Mouse (Mus musculus) heart, postnatal 10 days (tissue): ENCODE results near the gene Cc2d2b. TPM values are rescaled to one million over a fixed set of nuclear protein-coding genes. Genes with fewer than 3 reads are reported as not detected.

ENCODE experiments used
- DNase-seq, 2 experiments: peaks; one replicate each; pipeline ENCODE4 v3.0.0; 2021
- intact Hi-C: fragments of 180-260 bp; cut with DNase I; formaldehyde crosslinking; loops from one replicate; pipeline ENCODE4 v1.15.1; 2025
- total RNA-seq, 2 experiments: library from RNA; stranded (reverse); gene quantifications; 2 replicates each; pipeline ENCODE4 v1.2.3; 2021

Cc2d2b gene
- not detected for total RNA-seq

DNA sequence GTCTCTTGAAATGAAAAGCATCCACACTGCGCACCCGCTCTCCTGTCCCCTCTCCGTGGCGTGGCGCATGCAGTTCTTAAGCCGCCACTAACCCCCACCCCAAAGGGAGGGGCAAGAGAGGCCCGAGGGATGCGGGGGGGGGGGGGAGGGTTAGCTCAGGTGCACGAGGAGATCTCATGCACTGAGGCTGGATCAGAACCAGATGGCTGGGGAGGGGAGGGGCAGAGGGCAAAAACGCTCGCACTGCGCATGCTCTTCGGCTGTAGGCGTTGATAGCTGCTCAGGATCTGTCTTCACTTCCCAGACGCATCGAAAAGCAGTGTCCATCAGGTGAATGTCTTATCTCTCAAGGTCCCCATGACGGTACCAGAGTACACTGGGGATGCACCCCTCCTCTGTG is at the start of gene Cc2d2b:
Gene Cc2d2b, plus strand, starts transcription at position 195 of the 400 bp plus-strand sequence.
- intact Hi-C loops: no loop called here
- no peak for DNase-seq

DNA sequence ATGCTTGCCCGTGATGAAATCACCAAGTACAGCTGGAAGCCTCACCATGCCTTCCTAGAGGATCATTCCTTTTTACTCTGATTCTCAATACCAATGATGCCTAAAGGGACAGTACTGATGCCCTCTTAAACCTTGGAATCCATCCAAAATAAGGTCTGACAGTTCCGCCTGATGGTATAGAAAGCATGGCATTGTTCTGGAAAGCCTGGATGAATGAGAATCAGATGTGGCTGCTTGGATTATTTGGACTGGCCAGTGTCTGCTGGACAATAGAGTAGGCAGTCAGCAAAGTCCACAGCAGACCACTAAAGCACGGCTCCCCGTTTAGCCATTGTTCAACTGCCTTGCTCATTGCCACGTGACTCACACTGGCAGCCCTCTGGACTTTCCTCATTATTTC is 48.7 kb upstream of the Cc2d2b start:
- intact Hi-C loops: loop anchor here (5.0 kb wide), 1 partner anchor 53 kb away; no protein-coding TSS in a partner anchor
- no peak for DNase-seq

DNA sequence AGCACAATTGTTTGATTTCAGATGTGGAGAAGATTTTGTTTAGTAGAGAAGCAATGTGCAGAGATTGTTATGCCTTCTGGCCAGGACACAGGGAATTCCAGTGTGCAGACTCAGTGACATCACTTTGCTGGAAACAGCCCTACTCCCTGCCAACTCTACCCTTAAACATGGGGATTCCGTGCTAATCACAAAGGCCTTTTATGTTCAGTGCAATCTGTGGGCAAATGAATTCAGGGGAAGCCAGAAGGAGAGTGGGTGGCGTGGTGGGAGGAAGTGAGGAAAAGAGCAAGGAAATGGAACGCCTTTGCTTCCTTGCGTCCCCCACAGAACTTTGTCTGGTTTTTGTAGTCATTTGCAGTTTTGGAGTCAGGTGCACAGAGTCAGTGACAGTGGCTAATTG is 46.1 kb upstream of the Cc2d2b start:
- intact Hi-C loops: loop anchor here (1.0 to 5.0 kb wide), 3 partner anchors 24 to 90 kb away; partner anchors contain the start of genes Entpd1 and Tctn3
- DNase-seq: peak; percentile 31 to 53

DNA sequence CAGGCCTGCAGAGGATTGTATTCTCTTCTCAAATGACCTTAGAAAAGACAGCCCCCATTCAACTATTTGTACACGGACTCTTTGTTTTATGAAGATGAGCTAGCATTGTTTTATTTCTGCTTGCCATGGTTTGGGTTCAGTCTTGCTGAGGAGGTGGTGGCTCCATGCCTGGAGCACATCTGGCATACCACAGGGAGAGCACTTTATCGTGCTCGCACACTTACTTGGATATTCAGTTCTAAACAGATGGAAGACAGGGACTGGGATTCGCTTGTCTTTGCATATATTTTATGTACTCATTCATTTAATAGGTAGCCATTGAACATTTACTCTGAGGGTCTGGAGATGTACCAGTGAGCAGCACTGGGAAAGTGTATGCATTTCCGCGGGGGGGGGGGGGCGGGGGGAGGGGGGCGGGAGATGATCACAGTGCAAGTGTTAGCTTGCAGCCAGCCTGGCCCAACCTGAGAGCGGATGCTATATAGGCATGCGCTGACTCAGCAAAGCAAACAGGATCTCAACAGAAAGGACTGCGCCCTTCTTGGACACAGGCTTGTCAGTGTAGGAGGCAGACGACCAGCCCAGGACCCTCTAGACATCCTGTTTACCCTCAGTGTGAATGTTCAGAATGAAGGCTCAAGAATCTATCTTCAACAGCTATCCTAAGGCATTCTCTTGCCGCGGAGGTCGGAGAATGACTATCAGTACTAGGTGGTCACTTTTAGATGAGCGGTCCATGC is 35.5 kb upstream of the Cc2d2b start:
- DNase-seq: no peak
- intact Hi-C loops: no loop called here

DNA sequence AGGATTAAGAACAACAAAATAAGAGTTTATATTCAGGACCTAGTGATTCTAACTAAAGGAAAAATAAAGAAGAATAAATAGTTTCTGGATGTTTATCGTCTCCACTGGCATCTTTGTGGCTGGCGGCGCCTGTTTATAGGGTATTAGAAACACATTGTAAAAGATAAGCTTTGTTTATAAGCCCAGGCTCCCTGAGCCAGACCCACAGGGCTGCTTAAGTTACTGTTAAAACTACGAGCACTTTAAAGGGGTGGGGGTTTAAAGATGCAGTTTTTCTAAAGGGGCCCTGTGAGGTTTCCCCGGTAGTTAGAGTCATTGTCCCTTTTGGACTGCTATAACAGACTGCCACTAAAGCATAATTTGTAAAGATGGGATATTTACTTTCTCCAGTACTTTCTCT is 33.9 kb upstream of the Cc2d2b start:
- DNase-seq: no peak
- intact Hi-C loops: loop anchor here (5.0 kb wide), 1 partner anchor 52 kb away; no protein-coding TSS in a partner anchor

DNA sequence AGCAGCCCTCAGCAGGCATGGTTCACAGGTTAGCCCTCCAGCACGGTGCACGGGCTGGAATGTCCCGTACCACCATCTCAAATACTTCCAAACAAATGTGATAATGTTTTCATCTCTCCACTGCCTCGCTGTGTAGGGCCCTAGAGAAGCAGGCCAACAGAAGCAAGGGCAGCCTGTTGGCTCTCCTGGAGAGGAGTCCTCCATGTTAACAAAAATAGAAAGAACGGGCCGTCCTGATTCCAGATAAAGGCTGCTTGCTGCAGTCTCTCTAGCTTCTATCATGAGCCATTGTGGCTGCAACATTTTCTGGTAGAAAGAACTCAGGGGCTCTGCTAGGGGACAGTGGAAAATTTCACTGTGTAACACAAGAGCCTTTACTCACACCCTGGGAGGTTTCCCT is 31.6 kb upstream of the Cc2d2b start:
- peak in 1 of 2 experiments; percentile 37 for DNase-seq
- intact Hi-C loops: loop anchor here (5.0 kb wide), 1 partner anchor 55 kb away; no protein-coding TSS in a partner anchor

DNA sequence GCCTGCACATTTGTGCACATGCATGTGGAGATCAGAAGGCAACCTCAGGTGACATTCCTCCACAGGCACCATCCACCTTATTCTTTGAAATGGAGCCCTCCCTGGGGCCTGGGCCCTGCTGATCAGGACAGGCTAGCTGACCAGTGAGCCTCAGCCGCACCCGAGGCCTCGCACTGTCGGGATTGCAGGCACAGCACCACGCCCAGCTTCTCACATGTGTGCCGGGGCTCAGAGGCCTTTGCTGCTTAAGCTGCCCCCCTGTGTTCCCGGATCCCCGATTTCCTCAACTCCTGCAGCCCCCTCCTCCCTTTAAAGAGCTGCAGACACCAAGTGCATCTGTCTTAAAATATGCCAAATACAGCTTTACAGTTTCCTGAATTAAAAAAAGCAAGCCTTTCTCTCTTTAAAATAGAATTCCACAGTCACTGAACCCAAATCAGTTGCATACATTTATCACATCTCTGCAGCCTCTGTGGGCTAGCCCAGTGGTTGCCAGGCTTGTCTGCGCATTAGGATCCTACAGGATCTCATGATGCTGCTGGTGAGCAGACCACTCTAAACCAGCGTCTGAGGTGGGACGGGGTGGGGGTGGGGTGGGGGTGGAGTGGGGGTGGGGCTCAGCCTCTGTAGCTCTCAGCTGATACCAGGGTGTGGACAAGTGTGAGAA is 29.0 kb upstream of the Cc2d2b start:
- no peak for DNase-seq
- intact Hi-C loops: loop anchor here (5.0 kb wide), 2 partner anchors 57 to 377 kb away; no protein-coding TSS in a partner anchor

DNA sequence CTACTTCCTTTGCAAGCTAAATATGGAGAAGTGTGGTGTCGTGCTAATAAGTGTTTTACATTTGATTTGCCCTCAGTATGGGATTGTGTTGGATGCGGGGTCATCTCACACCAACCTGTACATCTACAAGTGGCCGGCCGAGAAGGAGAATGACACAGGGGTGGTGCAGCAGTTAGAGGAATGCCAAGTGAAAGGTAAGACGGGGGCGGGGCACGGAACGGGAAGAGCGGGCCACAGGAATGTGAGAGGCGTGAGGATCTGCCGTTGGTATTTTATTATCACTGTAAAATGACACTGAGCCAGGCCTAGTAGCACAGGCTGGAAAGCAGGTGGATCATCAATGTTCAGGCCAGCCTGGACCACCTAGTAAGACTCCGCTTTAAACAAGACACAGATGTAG is 28.2 kb upstream of the Cc2d2b start:
- no peak for DNase-seq
- intact Hi-C loops: loop anchor here (5.0 kb wide), 1 partner anchor 378 kb away; no protein-coding TSS in a partner anchor

DNA sequence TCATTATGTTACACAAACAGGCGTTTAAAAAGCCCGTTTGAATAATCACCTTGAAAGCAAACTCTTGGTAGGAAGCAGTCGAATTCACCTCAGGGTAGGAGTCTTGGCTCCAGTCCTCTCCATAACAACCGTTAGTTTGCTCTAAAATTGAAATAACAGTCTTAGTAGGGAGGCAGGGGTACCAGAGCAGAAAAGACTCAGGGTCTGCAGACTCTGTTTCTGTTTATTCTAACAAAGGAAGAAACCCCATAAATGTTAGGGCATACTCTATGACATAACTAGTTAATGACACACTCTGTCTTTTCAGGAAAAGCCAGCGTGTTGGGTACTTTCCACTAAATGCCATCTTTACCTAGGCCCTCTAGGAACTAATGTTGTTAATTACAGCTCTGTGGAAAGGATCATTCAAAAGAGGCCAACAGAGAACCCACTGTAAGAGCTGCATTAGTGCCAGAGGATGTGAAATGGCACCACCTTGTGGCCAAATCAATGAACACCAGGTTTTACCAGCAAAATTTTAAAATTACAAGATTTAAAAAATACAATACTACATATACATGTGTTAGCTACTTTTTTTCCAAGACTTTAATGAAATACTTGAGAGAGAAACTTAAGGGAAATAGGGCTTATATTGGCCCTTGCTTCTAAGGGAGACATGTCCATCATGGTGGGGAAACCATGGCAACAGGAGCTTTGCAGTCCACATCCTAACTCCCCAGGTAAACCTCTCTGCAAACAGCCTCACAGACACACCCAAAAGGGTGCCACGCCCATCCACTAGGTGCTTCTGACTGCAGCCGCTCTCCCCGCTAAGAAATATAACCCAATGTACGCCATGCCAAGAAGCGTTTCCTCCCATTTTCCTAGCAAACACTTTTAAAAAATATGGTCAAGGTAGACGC is 26.2 kb upstream of the Cc2d2b start:
- peak; percentile 61 to 81 for DNase-seq
- intact Hi-C loops: loop anchor here (1.0 to 5.0 kb wide), 2 partner anchors 110 to 380 kb away; partner anchors contain the start of genes Entpd1 and Tctn3

DNA sequence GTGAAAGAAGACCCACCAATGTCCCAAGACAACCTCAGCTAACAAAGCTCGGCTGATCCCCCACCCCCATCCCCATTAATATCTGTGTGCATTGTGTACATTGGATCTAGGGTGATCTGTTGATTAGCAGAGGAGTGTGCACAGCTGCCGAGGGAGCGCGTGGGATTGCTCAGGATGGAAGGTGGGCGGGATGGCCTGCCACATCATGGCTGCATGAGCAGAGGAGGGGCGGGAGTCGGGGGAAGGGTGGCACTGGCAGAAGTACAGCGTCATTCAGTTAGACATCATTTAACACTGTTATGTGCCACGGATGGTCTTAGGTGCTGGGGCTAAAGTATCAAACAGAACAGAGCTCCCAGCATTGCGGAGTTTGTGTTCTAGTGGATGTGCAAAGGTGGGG is 25.0 kb upstream of the Cc2d2b start:
- no peak for DNase-seq
- intact Hi-C loops: loop anchor here (5.0 kb wide), 1 partner anchor 381 kb away; no protein-coding TSS in a partner anchor

DNA sequence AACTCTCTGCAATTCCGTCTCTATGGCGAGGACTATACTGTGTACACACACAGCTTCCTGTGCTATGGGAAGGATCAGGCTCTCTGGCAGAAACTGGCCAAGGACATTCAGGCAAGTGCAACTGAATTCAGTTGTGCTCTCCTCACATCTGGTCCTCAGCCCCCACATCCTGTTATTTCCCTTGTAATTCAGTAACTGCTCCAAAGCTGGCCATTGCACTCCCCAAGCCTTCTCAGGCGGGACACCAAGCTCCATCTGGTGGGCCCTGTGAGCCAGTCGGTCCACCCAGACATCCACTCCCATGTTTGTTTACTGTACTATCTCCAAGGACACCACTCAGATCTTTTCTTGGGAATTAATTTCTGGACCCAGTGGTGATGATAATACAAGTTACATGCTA is 22.4 kb upstream of the Cc2d2b start:
- intact Hi-C loops: no loop called here
- DNase-seq: peak; percentile 57

DNA sequence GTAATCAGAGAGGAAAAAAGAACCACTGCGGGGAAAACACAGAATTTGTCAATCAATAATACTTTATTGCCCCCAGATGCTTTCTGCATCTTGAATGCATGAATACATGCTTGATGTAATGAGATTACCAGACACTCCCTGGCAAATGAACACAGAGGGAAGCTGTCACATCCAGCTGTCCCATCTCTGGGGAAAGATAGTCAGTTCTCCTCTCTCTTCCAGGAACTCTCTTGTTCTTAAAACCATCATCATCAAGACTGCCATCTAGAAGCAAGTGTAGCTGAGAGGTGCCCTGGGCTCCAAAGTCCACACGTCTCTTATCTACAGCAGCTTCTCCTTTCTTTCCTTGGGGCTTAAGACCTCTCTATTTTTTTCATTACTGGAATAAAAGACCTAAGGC is 21.9 kb upstream of the Cc2d2b start:
- no peak for DNase-seq
- intact Hi-C loops: no loop called here

DNA sequence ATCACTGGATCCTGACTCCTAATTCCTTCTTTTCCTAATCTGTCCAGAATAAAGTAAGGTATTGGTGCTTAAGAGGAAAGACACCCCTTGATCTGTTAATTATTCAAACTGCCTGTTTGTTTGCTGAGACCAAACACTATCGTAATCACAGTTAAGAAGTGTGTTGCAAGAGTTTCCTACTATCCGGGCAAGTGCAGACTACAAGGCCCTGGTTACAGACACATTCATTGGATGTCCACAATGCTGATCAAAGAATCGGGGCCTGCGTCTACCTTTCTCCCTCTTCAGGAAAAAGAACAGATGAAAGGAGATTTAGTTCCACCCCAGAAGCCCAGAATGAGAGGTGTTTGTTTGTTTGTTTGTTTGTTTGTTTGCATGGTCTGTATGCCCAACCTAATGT is 20.3 kb upstream of the Cc2d2b start:
- intact Hi-C loops: no loop called here
- no peak for DNase-seq

DNA sequence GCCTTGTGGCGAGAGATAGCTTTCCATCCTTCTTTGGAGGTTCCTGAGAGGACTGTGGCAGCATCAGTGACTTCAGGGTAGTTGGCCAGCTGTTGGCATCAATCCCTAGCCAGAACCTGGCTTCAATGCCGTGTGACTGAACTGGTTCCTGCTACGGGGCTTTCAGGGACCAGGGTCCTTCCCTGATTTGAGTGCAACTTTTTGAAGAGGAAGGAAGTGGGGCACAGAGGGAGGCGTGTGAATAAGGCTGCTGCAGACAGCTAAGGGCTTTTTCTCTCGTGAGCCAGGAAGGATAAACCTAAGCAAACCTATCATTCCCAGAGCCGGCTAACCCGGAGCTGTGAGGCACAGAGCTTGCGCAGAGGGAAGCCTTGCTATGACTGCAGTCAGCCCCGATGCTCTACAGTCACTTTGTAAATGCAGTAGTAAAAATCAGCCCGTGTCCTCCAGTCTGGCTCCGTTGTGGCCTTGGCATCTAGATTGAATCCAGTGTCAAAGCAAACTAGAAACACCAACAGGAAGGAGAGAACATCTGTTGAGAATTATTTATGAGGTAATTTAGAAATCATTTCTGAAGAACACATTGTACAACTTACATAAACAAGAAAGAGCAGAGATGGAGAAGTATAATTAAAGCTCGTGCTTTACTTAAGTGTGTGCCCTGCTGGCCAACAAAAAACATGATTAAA is 19.7 kb upstream of the Cc2d2b start:
- DNase-seq: peak in 1 of 2 experiments; percentile 35
- intact Hi-C loops: no loop called here

DNA sequence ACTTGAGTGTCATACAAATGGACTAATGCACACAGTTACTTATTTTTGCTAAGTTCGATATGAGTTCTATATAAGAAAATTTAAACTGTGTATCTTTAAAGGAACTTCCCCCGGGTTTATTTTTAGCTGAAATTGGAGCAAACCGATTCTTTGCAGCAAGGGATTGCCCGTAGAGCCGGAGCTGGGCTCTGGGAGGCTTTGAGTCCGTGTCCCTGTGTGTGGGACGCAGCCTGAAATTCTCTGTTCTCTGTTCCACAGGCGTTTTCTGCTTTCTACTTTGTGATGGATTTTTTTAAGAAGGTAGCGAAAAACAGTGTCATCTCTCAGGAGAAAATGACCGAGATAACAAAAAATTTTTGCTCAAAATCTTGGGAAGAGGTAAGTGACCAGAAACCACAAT is 15.1 kb upstream of the Cc2d2b start:
- intact Hi-C loops: no loop called here
- DNase-seq: no peak

DNA sequence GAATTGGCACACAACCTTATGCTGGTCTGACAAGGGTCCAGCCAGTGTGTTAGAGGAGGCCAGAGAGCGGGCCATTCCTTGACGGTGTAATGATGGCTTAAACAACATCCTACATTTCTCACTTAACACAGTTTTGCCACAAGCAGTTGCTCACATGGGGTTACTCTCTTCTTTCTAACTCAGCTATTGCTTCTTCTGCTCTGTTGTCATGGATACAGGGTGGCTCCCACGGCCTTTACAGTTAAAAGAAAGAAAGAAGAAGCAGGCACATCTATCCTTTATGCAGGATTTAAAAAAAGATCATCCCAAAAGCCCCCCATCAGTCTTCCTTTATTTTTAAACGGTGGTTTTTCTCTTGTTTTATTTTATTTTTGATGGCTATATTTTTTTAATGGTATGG is 14.7 kb upstream of the Cc2d2b start:
- no peak for DNase-seq
- intact Hi-C loops: no loop called here

DNA sequence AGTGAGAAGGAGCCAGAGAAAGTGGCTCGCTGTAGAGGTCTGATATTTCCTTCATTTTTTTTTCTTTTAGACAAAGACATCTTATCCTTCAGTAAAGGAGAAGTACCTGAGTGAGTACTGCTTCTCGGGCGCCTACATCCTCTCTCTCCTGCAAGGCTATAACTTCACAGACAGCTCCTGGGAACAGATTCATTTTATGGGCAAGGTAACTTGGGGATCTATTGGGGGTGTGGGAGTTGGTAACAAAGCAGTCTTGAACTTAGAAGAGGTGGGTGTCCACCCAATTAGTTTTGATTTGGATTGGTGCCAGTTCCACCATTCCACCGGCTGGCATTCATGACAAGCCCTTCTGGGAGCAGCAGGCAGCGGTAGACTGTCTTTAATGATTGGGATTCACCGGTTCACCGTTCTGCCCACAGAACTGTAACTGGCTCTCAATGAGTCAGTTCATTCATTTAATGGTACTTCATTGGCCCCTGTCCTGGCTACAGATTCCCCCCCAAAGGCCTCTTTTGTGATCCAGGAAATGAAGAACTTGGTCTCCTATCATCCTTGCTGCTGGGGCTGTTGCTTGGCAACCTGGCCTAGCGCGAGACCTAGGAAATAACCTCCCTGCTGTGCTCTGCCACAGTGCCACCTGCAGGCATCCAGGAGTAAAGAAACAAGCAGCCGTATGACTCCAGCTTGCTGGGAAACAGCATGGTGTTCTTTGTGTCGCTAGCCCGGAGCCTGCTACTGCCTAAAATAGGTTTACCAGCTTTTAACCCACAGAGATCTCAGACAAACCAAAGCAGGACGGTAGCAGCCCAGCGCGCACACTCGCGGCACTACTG is 11.7 kb upstream of the Cc2d2b start:
- intact Hi-C loops: no loop called here
- DNase-seq: peak; percentile 75 to 83

DNA sequence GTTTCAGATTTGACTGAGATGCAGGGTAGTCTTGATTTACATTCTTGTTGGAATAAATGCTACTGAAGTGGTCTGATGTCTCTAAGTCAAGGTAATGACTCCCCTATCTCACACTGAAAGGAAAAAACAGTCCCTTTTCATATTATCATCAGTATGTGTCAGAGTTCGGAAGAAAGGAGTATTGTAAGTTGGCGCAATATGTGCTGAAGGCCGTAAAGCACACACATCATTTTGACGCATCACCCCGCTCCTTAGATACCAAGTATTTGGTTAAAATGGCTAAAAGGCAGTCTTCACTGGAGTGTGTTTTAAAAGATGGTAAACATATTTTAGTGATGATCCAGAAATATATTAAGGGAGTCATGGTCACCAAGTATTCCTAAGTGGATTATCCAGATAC is 10.9 kb upstream of the Cc2d2b start:
- intact Hi-C loops: no loop called here
- DNase-seq: no peak

DNA sequence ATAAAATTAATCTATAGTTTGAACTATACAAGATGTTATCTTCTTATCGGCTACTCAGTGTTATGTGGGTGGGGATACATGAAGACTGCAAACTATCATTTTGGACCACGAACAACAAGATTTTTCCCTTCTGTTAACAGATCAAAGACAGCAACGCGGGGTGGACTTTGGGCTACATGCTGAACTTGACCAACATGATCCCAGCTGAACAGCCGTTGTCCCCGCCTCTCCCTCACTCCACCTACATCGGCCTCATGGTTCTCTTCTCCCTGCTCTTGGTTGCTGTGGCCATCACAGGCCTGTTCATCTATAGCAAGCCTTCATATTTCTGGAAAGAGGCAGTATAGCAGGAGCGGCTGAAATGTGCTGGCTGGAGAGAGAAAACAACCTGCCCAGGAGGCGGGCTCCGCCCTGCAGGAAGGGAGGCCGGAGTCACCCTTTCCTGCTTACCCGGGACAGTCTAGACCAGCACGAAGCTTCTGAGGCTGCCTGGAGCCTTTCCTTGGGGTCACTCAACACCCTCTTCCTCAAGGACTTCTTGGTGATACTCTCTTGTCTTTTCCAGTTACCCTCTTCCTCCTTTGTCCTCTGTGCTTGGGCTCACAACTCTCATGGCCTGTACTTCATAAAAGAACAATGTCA is 9.7 kb upstream of the Cc2d2b start:
- intact Hi-C loops: no loop called here
- DNase-seq: no peak
